In genomic region chr5:62765459-62765783, GRCm38 (mm10) we compare ENCODE assay signal across 8 mouse cellular contexts. TPM values are rescaled to one million over a fixed set of nuclear protein-coding genes. Genes with fewer than 3 reads are reported as not detected.
DNase-seq lines count a peak whose midpoint lies in the region; ATAC-seq and TF ChIP-seq lines count a peak whose summit lies in the region.

No protein-coding gene starts in this region.

- no peak for DNase-seq in heart, embryonic 10.5 days (ENCODE audit: low spot score)
- DNase-seq in heart, postnatal 4 days = no peak
- no peak for DNase-seq in hindbrain, embryonic 11.5 days (ENCODE audit: low spot score)
- no peak for DNase-seq in c-Kit-positive CD71-positive TER-119-positive erythroid progenitor cells, embryonic 14.5 days (ENCODE audit: low spot score)
- no peak for DNase-seq in right cerebral cortex, postnatal 25 days
- no peak for DNase-seq in frontal cortex, adult 2 months (ENCODE audit: extremely low spot score in 1 of 2, low spot score in 1 of 2)

- H3K27me3 ChIP-seq in heart, embryonic 10.5 days (ENCODE audit: insufficient read depth, poor library complexity, severe bottlenecking) = 0 out of 2 replicates have a peak, but pooled peaks cover 3% of the 10 kb centered on the region
- no peaks in the 10 kb centered on the region for H3K27me3 ChIP-seq in ES-Bruce4 (ENCODE audit: control insufficient read depth, insufficient read depth, low read length, poor library complexity, severe bottlenecking)
- H3K27me3 ChIP-seq in hindbrain, embryonic 11.5 days (ENCODE audit: control insufficient read depth, insufficient read depth, low read length) = no peaks in the 10 kb centered on the region

- peak; percentile 63; the same call in 1 of the 2 replicates for ATAC-seq in hindbrain, embryonic 11.5 days (ENCODE audit: low FRiP score)
- ATAC-seq in megakaryocyte, adult 5-6 weeks (ENCODE audit: poor library complexity, severe bottlenecking) = peak; percentile 6; the same call in 1 of the 2 replicates

- peak overlapping the region; percentile 85 for H3K27ac ChIP-seq in heart, embryonic 10.5 days
- peak overlapping the region; percentile 82 for H3K27ac ChIP-seq in ES-Bruce4 (ENCODE audit: insufficient read depth, low read length)
- no peak overlapping the region for H3K27ac ChIP-seq in hindbrain, embryonic 11.5 days (ENCODE audit: low read depth, low read length)

- H3K9ac ChIP-seq in ES-Bruce4 (ENCODE audit: low read depth, poor library complexity, severe bottlenecking) = peak overlapping the region; percentile 89
- peak overlapping the region; percentile 63; the same call in 1 of the 2 replicates for H3K9ac ChIP-seq in hindbrain, embryonic 11.5 days (ENCODE audit: low read depth, low read length)

- H3K4me2 ChIP-seq in hindbrain, embryonic 11.5 days (replicated peaks; ENCODE audit: low read depth, low read length) = peak overlapping the region; percentile 83

- TF ChIP-seq POLR2A in ES-Bruce4 (IDR thresholded peaks at IDR 0.05; ENCODE audit: insufficient read depth, low read length) = no peak

- no peaks in the 10 kb centered on the region for H3K36me3 ChIP-seq in heart, embryonic 10.5 days
- H3K36me3 ChIP-seq in ES-Bruce4 (ENCODE audit: control insufficient read depth, insufficient read depth, low read length, poor library complexity, severe bottlenecking) = no peaks in the 10 kb centered on the region
- H3K36me3 ChIP-seq in hindbrain, embryonic 11.5 days (ENCODE audit: control insufficient read depth, insufficient read depth, low read length) = no peaks in the 10 kb centered on the region

- TF ChIP-seq CTCF in ES-Bruce4 (IDR thresholded peaks at IDR 0.05; ENCODE audit: low read depth, low read length) = no peak

- peak overlapping the region; percentile 77 for H3K4me3 ChIP-seq in heart, embryonic 10.5 days
- peak overlapping the region; percentile 95 for H3K4me3 ChIP-seq in ES-Bruce4 (ENCODE audit: low read depth, low read length)
- peak overlapping the region; percentile 61 for H3K4me3 ChIP-seq in hindbrain, embryonic 11.5 days (ENCODE audit: low read depth, low read length)

- TF ChIP-seq EP300 in ES-Bruce4 (IDR thresholded peaks at IDR 0.05; ENCODE audit: insufficient read depth, low read depth, low read length) = no peak

- no peaks in the 10 kb centered on the region for H3K9me3 ChIP-seq in heart, embryonic 10.5 days
- H3K9me3 ChIP-seq in ES-Bruce4 (replicated peaks; ENCODE audit: control insufficient read depth, insufficient read depth, low read length, poor library complexity, severe bottlenecking) = no peaks in the 10 kb centered on the region
- H3K9me3 ChIP-seq in hindbrain, embryonic 11.5 days (ENCODE audit: control insufficient read depth, low read length) = no peaks in the 10 kb centered on the region

- WGBS in heart, embryonic 10.5 days = 19% methylated on average over 5 of the region's 5 CpGs
- 22% methylated on average over 5 of the region's 5 CpGs for WGBS in hindbrain, embryonic 11.5 days

- H3K4me1 ChIP-seq in heart, embryonic 10.5 days = peaks cover 17% of the 10 kb centered on the region
- H3K4me1 ChIP-seq in ES-Bruce4 (ENCODE audit: control insufficient read depth, insufficient read depth, low read length) = peaks cover 3% of the 10 kb centered on the region
- H3K4me1 ChIP-seq in hindbrain, embryonic 11.5 days (replicated peaks; ENCODE audit: control insufficient read depth, insufficient read depth, low read length) = no peaks in the 10 kb centered on the region

RNA-seq across cellular contexts. Expression of gene Arap2, which starts 0.5 kb away (rescaled TPM):
- 2.9 TPM in 2 replicates for polyA plus RNA-seq in heart, embryonic 10.5 days (2016; fragmentation: Nextera tagmentation; extraction: Ambion mirVana)
- total RNA-seq in heart, postnatal 4 days (2021) = 1 to 10 TPM; 6.5 to 8.6 TPM
- 36.8 and 42.2 TPM in 2 replicates for polyA plus RNA-seq in ES-Bruce4 (2011; ENCODE audit: insufficient read depth, insufficient read length, low read depth, missing spikeins)
- polyA plus RNA-seq in hindbrain, embryonic 11.5 days (2014; fragmentation: Nextera tagmentation; extraction: Ambion mirVana) = 1.3 and 2.2 TPM in 2 replicates
- 6.8 and 11.0 TPM in 2 replicates for total RNA-seq in megakaryocyte, adult 5-6 weeks (2015)
- 7.7 and 10.0 TPM in 2 replicates for total RNA-seq in megakaryocyte, adult 5-6 weeks (2017)
- 43.0 and 43.3 TPM in 2 replicates for polyA plus RNA-seq in frontal cortex, adult 2 months (2012; rRNA removed)

RNA-seq across cellular contexts. Expression of gene Dthd1, which starts 48.2 kb away (rescaled TPM):
- polyA plus RNA-seq in heart, embryonic 10.5 days (2016; fragmentation: Nextera tagmentation; extraction: Ambion mirVana) = 0.11 and 0.33 TPM in 2 replicates
- not detected for total RNA-seq in heart, postnatal 4 days (2021)
- not detected in 2 replicates for polyA plus RNA-seq in ES-Bruce4 (2011; ENCODE audit: insufficient read depth, insufficient read length, low read depth, missing spikeins)
- polyA plus RNA-seq in hindbrain, embryonic 11.5 days (2014; fragmentation: Nextera tagmentation; extraction: Ambion mirVana) = not detected in 2 replicates
- total RNA-seq in megakaryocyte, adult 5-6 weeks (2015) = not detected in 2 replicates
- total RNA-seq in megakaryocyte, adult 5-6 weeks (2017) = not detected in 2 replicates
- polyA plus RNA-seq in frontal cortex, adult 2 months (2012; rRNA removed) = not detected in 2 replicates
